Mouse (Mus musculus) liver, embryonic 14.5 days (tissue): ENCODE measurements at regions not wholly inside any gene's neighbourhood (a gene's known extent, or its start where the extent isn't known, plus 50 kb on each side); places are given as distances from the start of the nearest gene placed in this dataset.

Source experiments
- CTCF ChIP-seq: IDR thresholded peaks from 2 replicates; pipeline ENCODE4 v1.5.1; 2016; ENCODE audit warnings: antibody characterized with exemption, low read depth, control low read depth
- EP300 ChIP-seq: IDR thresholded peaks from 2 replicates; pipeline ENCODE4 v1.6.1; 2016; ENCODE audit warnings: antibody characterized with exemption, low read depth

GRCm38 (mm10) chr1:143391851-143392250 is 248.6 kb upstream of the B3galt2 start:
- TF ChIP-seq CTCF (no peak), EP300 (no peak)
